Mouse (Mus musculus): ENCODE data around the gene Slamf1. TPM values are rescaled to one million over a fixed set of nuclear protein-coding genes. Genes with fewer than 3 reads are reported as not detected.
A peak's percentile ranks its signal among the peaks of the same experiment; 100 is the strongest.
"Not testable (repeated sequence)": the region's sequence is repeated elsewhere in the genome, so short reads cannot be mapped to it uniquely, and the experiment has no call there.

Slamf1 gene
- total RNA-seq, 2 experiments from 2014 or later: 0.21 to 0.22 TPM

GRCm38 (mm10) chr1:171799648-171800047 is 32.7 kb downstream of the Slamf1 start:
- no peak for DNase-seq (ENCODE audit: low spot score in 2 of 2)

- DNase-seq (ENCODE audit: low spot score in 2 of 2): not testable (repeated sequence)
Observed at GRCm38 (mm10) chr1:171811048-171811447, 44.1 kb downstream of the Slamf1 start.

GRCm38 (mm10) chr1:171815545-171816439 is 48.9 kb downstream of the Slamf1 start:
- DNase-seq (ENCODE audit: low spot score in 2 of 2): peak; percentile 13 to 34

- DNase-seq (ENCODE audit: low spot score in 2 of 2): no peak
Observed at GRCm38 (mm10) chr1:171816991-171817390, 50.1 kb downstream of the Slamf1 start.

GRCm38 (mm10) chr1:171821331-171821730 is 54.4 kb downstream of the Slamf1 start:
- no peak for DNase-seq (ENCODE audit: low spot score in 2 of 2)

- DNase-seq (ENCODE audit: low spot score in 2 of 2): no peak
Observed at GRCm38 (mm10) chr1:171825462-171825861, 58.5 kb downstream of the Slamf1 start.

GRCm38 (mm10) chr1:171826164-171826563 is 59.2 kb downstream of the Slamf1 start:
- DNase-seq (ENCODE audit: low spot score in 2 of 2): peak; percentile 32 to 34

- DNase-seq (ENCODE audit: low spot score in 2 of 2): no peak
Observed at GRCm38 (mm10) chr1:171827674-171828073, 60.7 kb downstream of the Slamf1 start.

- DNase-seq (ENCODE audit: low spot score in 2 of 2): no peak
Observed at GRCm38 (mm10) chr1:171839488-171839887, 72.6 kb downstream of the Slamf1 start, which contains the start of gene Cd84. Gene Cd84 (plus strand): TSS chr1:171839697.

- DNase-seq (ENCODE audit: low spot score in 2 of 2): no peak
Observed at GRCm38 (mm10) chr1:171840450-171841023, 73.6 kb downstream of the Slamf1 start.

GRCm38 (mm10) chr1:171845035-171845754 is 78.3 kb downstream of the Slamf1 start:
- no peak for DNase-seq (ENCODE audit: low spot score in 2 of 2)

- no peak for DNase-seq (ENCODE audit: low spot score in 2 of 2)
Observed at GRCm38 (mm10) chr1:171848201-171848600, 81.3 kb downstream of the Slamf1 start.

GRCm38 (mm10) chr1:171848757-171849156 is 81.8 kb downstream of the Slamf1 start:
- no peak for DNase-seq (ENCODE audit: low spot score in 2 of 2)

- no peak for DNase-seq (ENCODE audit: low spot score in 2 of 2)
Observed at GRCm38 (mm10) chr1:171849454-171849853, 82.5 kb downstream of the Slamf1 start.

Other genes with a start within 250 kb of the Slamf1 start
- not detected for gene Itln1, start 231.8 kb upstream of the Slamf1 start, total RNA-seq (2021)
- not detected for gene Cd244a, start 207.9 kb upstream of the Slamf1 start, total RNA-seq (2021)
- under 1 TPM in 1 of 2 experiments, not detected in 1; 0.30 TPM for gene Ly9, start 159.7 kb upstream of the Slamf1 start, total RNA-seq (2021)
- gene Slamf7, start 114.1 kb upstream of the Slamf1 start, total RNA-seq (2021): not detected
- under 1 TPM; 0.30 to 0.38 TPM for gene Cd48, start 85.1 kb upstream of the Slamf1 start, total RNA-seq (2021)
- gene Cd84, start 72.6 kb downstream of the Slamf1 start, total RNA-seq (2021): 1 to 10 TPM; 1.8 to 2.0 TPM
- gene Gm10521, start 128.5 kb downstream of the Slamf1 start, total RNA-seq (2021): under 1 TPM; 0.16 to 0.18 TPM
- under 1 TPM in 1 of 2 experiments, not detected in 1; 0.27 TPM for gene Slamf6, start 150.4 kb downstream of the Slamf1 start, total RNA-seq (2021)

Measured in layer of hippocampus, postnatal 10 days (tissue).